Mouse (Mus musculus): ENCODE measurements around the gene Nip7. TPM values are rescaled to one million over a fixed set of nuclear protein-coding genes. Genes with fewer than 3 reads are reported as not detected.
A peak's percentile ranks its signal among the peaks of the same experiment; 100 is the strongest.

The Nip7 gene
- polyA plus RNA-seq, 1 experiment from 2014 or later = 75.9 TPM

DNA sequence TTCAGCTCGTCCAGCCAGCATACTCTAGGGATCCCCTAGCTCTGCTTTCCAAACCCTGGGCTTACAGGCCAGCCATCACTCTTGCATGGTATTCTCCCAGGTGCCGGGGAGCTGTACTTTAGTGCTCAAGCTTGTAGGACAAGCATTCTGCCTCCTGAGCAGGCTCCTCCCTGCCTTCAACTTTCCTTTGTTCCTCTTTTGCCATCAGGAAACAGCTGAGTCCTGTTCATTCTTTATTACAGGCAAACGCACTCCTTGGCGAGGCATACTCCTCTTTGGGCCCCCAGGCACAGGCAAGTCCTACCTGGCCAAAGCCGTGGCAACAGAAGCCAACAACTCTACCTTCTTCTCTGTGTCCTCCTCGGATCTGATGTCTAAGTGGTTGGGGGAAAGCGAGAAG is 16.0 kb upstream of the Nip7 start:
- ATAC-seq (ENCODE audit: low read depth) = no peak
- H3K9me3 ChIP-seq = no peaks in the 10 kb centered on the region
- no peak overlapping the region for H3K4me3 ChIP-seq
- H3K27me3 ChIP-seq = no peaks in the 10 kb centered on the region
- H3K36me3 ChIP-seq = peaks cover 91% of the 10 kb centered on the region
- H3K4me2 ChIP-seq = no peak overlapping the region
- no peak overlapping the region for H3K27ac ChIP-seq (replicated peaks)
- H3K4me1 ChIP-seq (replicated peaks) = no peaks in the 10 kb centered on the region
- WGBS = 85% methylated on average over 7 of the region's 7 CpGs
- no peak overlapping the region for H3K9ac ChIP-seq

DNA sequence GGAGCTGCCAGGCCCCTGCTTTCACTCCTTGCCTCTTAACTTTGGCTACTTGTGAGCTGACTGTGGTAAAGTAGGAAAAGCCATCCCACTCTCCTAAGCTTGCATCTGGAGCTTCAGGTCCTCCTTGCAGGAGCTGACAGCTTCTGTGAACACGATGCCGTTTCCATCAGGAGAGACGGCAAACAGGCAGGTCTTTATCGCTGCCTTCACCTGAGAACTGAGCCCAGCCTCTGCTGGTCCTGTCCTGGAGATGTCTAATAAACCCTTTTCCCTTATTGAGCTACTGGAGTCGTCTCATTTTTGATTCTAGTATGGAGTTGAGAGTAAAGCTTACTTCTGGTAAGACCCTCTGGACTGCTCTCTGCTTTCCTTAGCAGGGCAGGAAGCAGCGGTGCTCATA is 11.2 kb upstream of the Nip7 start:
- 95% methylated on average over 6 of the region's 6 CpGs for WGBS
- H3K4me2 ChIP-seq = no peak overlapping the region
- H3K27ac ChIP-seq (replicated peaks) = no peak overlapping the region
- no peaks in the 10 kb centered on the region for H3K9me3 ChIP-seq
- H3K27me3 ChIP-seq = no peaks in the 10 kb centered on the region
- ATAC-seq (ENCODE audit: low read depth) = no peak
- H3K4me3 ChIP-seq = no peak overlapping the region
- peaks cover 27% of the 10 kb centered on the region for H3K4me1 ChIP-seq (replicated peaks)
- H3K9ac ChIP-seq = no peak overlapping the region
- peaks cover 83% of the 10 kb centered on the region for H3K36me3 ChIP-seq

- Histone ChIP-seq H3K4me2 (peak overlapping the region; percentile 94), H3K4me3 (peak overlapping the region; percentile 85; the same call in 1 of the 2 replicates), H3K27ac (replicated peaks) (no peak overlapping the region), H3K9me3 (no peaks in the 10 kb centered on the region), H3K27me3 (no peaks in the 10 kb centered on the region), H3K36me3 (peaks cover 83% of the 10 kb centered on the region), H3K9ac (peak overlapping the region; percentile 18; the same call in 1 of the 2 replicates), H3K4me1 (replicated peaks) (peaks cover 27% of the 10 kb centered on the region)
- no peak for ATAC-seq (ENCODE audit: low read depth)
- WGBS = 90% methylated on average over 5 of the region's 5 CpGs
Measured at GRCm38 (mm10) chr8:107046976-107047375, 9.7 kb upstream of the Nip7 start.

DNA sequence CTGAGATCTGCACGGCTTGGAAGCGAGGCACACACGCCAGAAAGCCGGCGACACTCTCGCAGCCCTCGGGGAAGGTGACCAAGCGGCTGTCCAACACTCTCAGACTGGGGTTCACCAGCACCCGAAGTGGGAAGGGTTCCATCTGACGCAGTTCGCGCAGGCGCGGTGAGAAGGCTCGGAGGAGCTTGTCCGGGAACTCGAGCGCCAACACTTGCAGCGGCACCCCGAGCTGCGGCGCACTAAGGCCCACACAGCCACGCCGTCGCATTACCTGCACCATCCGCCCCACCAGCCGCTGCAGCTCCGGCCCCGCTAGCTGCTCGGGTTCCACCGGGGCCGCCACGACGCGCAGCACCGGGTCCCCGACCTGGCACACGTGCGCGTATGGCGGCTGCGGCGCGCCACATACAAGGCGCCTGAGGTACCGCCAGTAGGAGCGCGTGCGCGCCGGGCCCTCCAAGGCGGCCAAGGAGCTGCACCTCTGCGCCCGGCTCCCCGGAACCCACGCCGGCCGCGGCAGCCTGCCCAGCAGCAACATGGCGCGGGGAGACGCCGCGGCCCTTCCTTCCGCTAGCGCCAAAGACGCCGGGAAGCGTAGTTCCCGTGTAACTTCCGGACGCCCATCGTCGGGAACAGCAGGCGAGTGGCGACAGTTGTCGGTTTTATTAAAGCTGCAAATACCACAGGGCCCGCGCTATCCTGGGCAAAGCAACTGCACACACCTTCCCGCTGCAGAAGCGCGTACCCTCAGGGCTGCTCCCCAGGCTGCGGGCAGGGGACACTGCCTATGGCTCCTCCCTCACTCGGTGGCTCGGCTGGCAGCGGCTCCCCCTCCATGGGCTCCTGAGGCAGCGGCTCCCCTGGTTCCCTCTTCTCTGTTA is 8.4 kb upstream of the Nip7 start, which contains the start of gene Pdf:
Pdf (minus strand) TSS at position 554 of the 881 bp plus-strand sequence.
- under 1% methylated on average over 86 of the region's 87 CpGs for WGBS
- H3K4me2 ChIP-seq = peak within 1 kb of the TSS; percentile 94
- H3K27me3 ChIP-seq = no peaks in the 10 kb centered on the region
- H3K4me3 ChIP-seq = peak within 1 kb of the TSS; percentile 85
- peaks cover 27% of the 10 kb centered on the region for H3K4me1 ChIP-seq (replicated peaks)
- peak; percentile 90 for ATAC-seq (ENCODE audit: low read depth)
- H3K27ac ChIP-seq (replicated peaks) = peak within 1 kb of the TSS; percentile 89
- H3K36me3 ChIP-seq = peaks cover 83% of the 10 kb centered on the region
- no peaks in the 10 kb centered on the region for H3K9me3 ChIP-seq
- peak within 1 kb of the TSS; percentile 85 for H3K9ac ChIP-seq

DNA sequence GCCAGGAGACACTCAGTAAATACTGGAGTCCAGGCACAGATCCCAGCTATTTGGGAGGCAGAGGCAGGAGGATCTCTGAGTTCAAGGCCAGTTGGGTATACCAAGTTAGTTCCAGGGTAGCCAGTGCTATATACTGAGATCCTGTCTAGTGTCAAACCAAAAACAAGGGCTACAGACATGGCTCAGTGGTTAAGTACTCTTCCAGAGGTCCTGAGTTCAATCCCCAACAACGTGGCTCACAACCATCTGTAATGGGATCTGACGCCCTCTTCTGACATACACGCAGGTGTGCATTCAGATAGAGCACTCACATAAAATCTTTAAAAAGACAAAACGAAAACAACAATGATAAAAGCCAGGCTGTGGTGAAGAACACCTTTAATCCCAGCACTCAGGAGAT is 7.2 kb upstream of the Nip7 start:
- peak overlapping the region; percentile 89; the same call in 1 of the 2 replicates for H3K27ac ChIP-seq (replicated peaks)
- H3K9me3 ChIP-seq = no peaks in the 10 kb centered on the region
- 95% methylated on average over 4 of the region's 4 CpGs for WGBS
- no peaks in the 10 kb centered on the region for H3K27me3 ChIP-seq
- peaks cover 82% of the 10 kb centered on the region for H3K36me3 ChIP-seq
- H3K4me3 ChIP-seq = 0 out of 2 replicates have a peak overlapping the region, but pooled peaks have one; percentile 85
- 0 out of 2 replicates have a peak overlapping the region, but pooled peaks have one; percentile 85 for H3K9ac ChIP-seq
- peaks cover 27% of the 10 kb centered on the region for H3K4me1 ChIP-seq (replicated peaks)
- no peak for ATAC-seq (ENCODE audit: low read depth)
- H3K4me2 ChIP-seq = peak overlapping the region; percentile 94

DNA sequence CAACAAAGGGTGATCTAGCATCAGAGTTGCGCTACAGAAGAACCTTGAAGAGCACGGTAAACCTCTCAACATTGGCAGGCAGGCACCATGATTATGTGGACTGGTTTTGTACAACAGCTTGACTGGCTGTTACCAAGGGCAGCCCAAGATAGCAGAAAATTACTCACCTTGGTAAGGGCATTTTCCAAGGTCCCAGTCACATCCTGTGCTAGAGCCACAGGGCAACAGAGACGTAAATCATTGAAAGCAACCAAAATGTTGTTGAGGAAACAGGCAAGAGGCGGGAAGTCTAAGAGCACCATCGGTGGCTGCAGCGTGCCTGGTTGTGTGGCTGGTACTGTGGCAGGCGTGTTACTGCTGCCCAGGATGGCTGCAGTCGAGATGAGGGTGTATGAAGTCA is 4.6 kb upstream of the Nip7 start:
- H3K4me1 ChIP-seq (replicated peaks) = peaks cover 39% of the 10 kb centered on the region
- H3K9me3 ChIP-seq = no peaks in the 10 kb centered on the region
- no peaks in the 10 kb centered on the region for H3K27me3 ChIP-seq
- no peak overlapping the region for H3K4me3 ChIP-seq
- no peak for ATAC-seq (ENCODE audit: low read depth)
- no peak overlapping the region for H3K9ac ChIP-seq
- no peak overlapping the region for H3K4me2 ChIP-seq
- H3K36me3 ChIP-seq = peaks cover 61% of the 10 kb centered on the region
- WGBS = 97% methylated on average over 8 of the region's 8 CpGs
- no peak overlapping the region for H3K27ac ChIP-seq (replicated peaks)

DNA sequence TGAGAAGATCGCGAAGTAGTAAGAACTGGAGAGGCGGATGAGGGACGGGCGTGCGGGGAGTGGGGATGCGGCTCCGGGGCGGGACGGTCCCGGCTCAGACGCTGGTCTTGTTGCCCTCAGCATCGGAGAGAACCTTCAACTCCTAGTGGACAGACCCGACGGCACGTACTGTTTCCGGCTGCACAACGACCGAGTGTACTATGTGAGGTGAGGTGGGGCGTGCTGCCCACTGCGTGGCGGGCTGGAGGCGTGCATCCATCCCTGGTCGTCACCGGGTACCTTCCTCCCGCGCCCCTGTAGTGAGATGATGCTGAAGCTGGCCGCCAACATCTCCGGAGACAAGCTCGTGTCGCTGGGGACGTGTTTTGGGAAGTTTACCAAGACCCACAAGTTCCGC is 294 bp downstream of the Nip7 start:
- no peak overlapping the region for H3K27ac ChIP-seq (replicated peaks)
- ATAC-seq (ENCODE audit: low read depth) = peak; percentile 79; the same call in 1 of the 2 replicates
- peak overlapping the region; percentile 85 for H3K4me2 ChIP-seq
- H3K9me3 ChIP-seq = no peaks in the 10 kb centered on the region
- no peaks in the 10 kb centered on the region for H3K27me3 ChIP-seq
- peak overlapping the region; percentile 96 for H3K4me3 ChIP-seq
- peak overlapping the region; percentile 80 for H3K9ac ChIP-seq
- WGBS = under 1% methylated on average over 33 of the region's 33 CpGs
- peaks cover 45% of the 10 kb centered on the region for H3K36me3 ChIP-seq
- H3K4me1 ChIP-seq (replicated peaks) = peaks cover 30% of the 10 kb centered on the region

DNA sequence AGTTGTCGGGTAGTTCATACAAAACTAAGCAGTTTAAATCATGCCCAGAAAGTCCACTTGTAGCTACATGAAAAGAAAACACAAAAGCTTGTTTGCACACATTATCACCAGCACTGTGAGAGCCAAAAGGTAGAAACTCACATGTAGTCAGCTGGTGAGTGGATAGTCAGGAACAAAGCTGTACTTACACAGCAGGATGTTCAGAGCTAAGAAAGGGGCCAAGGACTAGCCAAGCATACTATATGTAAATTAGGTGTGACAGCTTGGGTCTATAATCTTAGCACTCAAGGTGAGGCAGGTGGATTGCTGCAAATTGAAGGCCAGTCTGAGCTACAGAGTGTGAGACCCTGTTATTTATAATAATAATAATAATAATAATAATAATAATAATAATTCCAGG is 5.9 kb downstream of the Nip7 start:
- no peak overlapping the region for H3K9ac ChIP-seq
- 94% methylated on average over 1 of the region's 1 CpGs for WGBS

DNA sequence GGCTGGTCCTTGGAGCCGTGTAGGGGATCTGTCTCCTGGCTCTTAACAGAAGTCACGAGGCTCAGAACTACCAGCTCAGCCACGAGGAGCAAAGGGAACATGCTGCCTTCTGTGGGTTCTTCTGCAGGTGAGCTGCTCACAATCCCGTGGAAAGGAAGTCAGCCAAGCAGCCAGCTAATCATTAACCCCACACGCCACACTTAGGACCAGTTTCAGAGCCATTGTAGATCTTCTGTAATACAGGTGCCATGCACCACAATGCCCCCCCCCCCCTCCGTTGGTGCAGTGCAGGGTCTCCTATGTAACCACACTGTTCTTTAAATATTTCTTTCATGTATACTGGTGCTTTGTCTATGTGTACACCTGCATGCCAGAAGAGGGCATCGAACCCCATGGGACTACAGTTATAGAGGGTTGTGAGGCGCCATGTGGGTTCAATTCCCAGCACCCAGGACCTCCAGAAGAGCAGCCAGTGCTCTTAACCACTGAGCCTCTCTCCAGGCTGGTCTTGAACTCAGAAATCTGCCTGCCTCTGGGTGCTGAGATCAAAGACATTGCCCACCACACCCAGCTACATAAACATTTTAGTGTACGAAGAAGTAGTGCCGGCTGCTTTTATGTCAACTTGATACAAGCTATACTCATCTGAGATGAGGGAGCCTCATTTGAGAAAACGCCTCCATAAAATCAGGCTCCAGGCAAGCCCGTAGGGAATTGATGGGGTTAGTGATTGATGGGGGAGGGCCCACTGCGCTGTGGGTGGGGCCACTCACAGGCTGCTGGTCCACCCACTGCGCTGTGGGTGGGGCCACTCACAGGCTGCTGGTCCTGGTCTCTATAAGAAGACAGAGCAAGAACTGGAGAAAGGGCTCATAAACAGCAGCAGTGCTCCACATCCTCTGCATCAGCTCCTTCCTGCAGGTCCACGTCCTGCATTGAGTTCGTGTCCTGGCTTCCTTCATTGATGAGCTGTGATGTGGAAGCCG is 9.1 kb downstream of the Nip7 start, which contains the start of gene Tmed6:
Tmed6 (minus strand) TSS at position 134 of the 986 bp plus-strand sequence.
- 59% methylated on average over 17 of the region's 17 CpGs for WGBS
- H3K36me3 ChIP-seq = peaks cover 23% of the 10 kb centered on the region
- ATAC-seq (ENCODE audit: low read depth) = no peak; the same call in 1 of the 2 replicates
- no peak within 1 kb of the TSS for H3K4me3 ChIP-seq
- H3K9me3 ChIP-seq = no peaks in the 10 kb centered on the region
- no peak within 1 kb of the TSS for H3K4me2 ChIP-seq
- H3K27me3 ChIP-seq = no peaks in the 10 kb centered on the region
- no peaks in the 10 kb centered on the region for H3K4me1 ChIP-seq (replicated peaks)
- H3K27ac ChIP-seq (replicated peaks) = no peak within 1 kb of the TSS
- H3K9ac ChIP-seq = no peak within 1 kb of the TSS

More for the DNA sequence above, 5.9 kb downstream of the Nip7 start:
- Histone ChIP-seq H3K4me3 (no peak overlapping the region), H3K4me2 (no peak overlapping the region), H3K9me3 (no peaks in the 10 kb centered on the region), H3K27ac (replicated peaks) (no peak overlapping the region), H3K27me3 (no peaks in the 10 kb centered on the region), H3K36me3 (peaks cover 17% of the 10 kb centered on the region), H3K4me1 (replicated peaks) (peaks cover 9% of the 10 kb centered on the region)
- ATAC-seq (ENCODE audit: low read depth) = no peak

GRCm38 (mm10) chr8:107073706-107074105 is 17.0 kb downstream of the Nip7 start:
- H3K4me1 ChIP-seq (replicated peaks) = no peaks in the 10 kb centered on the region
- no peak overlapping the region for H3K27ac ChIP-seq (replicated peaks)
- peaks cover 96% of the 10 kb centered on the region for H3K36me3 ChIP-seq
- no peaks in the 10 kb centered on the region for H3K27me3 ChIP-seq
- no peak overlapping the region for H3K9ac ChIP-seq
- H3K4me2 ChIP-seq = no peak overlapping the region
- H3K4me3 ChIP-seq = no peak overlapping the region
- ATAC-seq (ENCODE audit: low read depth) = no peak
- WGBS = 86% methylated on average over 4 of the region's 4 CpGs
- no peaks in the 10 kb centered on the region for H3K9me3 ChIP-seq

- Histone ChIP-seq H3K27ac (replicated peaks) (no peak overlapping the region), H3K36me3 (peaks cover 96% of the 10 kb centered on the region), H3K27me3 (no peaks in the 10 kb centered on the region), H3K4me1 (replicated peaks) (no peaks in the 10 kb centered on the region), H3K9ac (no peak overlapping the region), H3K4me2 (no peak overlapping the region), H3K9me3 (no peaks in the 10 kb centered on the region), H3K4me3 (no peak overlapping the region)
- ATAC-seq (ENCODE audit: low read depth) = no peak
- 93% methylated on average over 1 of the region's 1 CpGs for WGBS
Measured at GRCm38 (mm10) chr8:107074128-107074527, 17.5 kb downstream of the Nip7 start.

All from neural tube, embryonic 13.5 days (tissue).